Mouse (Mus musculus): ENCODE results near the gene Traf6. TPM values are rescaled to one million over a fixed set of nuclear protein-coding genes. Genes with fewer than 3 reads are reported as not detected.

The Traf6 gene
- polyA plus RNA-seq, 1 experiment from 2014 or later, result 5.4 TPM

DNA sequence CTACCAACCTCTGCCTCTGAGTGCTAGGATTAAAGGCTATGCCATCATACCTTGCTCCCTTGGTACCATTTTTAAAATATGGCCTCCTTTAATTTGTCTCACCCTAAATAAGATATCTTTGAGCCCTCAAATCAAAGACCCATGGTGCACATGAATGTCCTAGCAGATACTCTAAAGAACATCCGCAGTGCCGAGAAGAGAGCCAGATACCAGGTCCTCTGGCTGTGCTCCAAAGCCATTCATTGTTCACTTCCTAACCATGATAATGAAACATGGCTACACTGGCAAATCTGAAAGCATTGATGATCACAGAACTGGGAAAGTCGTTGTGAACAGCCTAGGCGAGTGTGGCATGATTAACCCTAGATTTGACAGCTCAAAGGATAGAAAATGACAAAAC is 14.8 kb downstream of the Traf6 start:
- ATAC-seq (no peak), DNase-seq (ENCODE audit: low spot score) (no peak)
- H3K36me3 ChIP-seq (ENCODE audit: insufficient read depth, low read length), result peaks cover 19% of the 10 kb centered on the region; the same call in 1 of the 2 replicates
- no peak overlapping the region for H3K9ac ChIP-seq (replicated peaks; ENCODE audit: low read depth)
- no peak overlapping the region for H3K4me3 ChIP-seq (ENCODE audit: low read depth, low read length)
- TF ChIP-seq CTCF (IDR thresholded peaks at IDR 0.05) (no peak), EP300 (IDR thresholded peaks at IDR 0.05) (no peak)
- H3K9me3 ChIP-seq (ENCODE audit: low read length), result no peaks in the 10 kb centered on the region
- no peak overlapping the region for H3K4me2 ChIP-seq (replicated peaks; ENCODE audit: low read depth, low read length)
- no peak overlapping the region for H3K27ac ChIP-seq (ENCODE audit: low read length)
- H3K4me1 ChIP-seq (ENCODE audit: insufficient read depth, low read depth, low read length), result no peaks in the 10 kb centered on the region
- 56% methylated on average over 4 of the region's 4 CpGs for WGBS
- no peaks in the 10 kb centered on the region for H3K27me3 ChIP-seq (replicated peaks; ENCODE audit: insufficient read depth, low read length)

- peak; percentile 51 for DNase-seq (ENCODE audit: low spot score)
- WGBS, result 52% methylated on average over 5 of the region's 5 CpGs
- H3K4me3 ChIP-seq (ENCODE audit: low read depth, low read length), result no peak overlapping the region
- peaks cover 25% of the 10 kb centered on the region; the same call in 1 of the 2 replicates for H3K36me3 ChIP-seq (ENCODE audit: insufficient read depth, low read length)
- H3K4me1 ChIP-seq (ENCODE audit: insufficient read depth, low read depth, low read length), result no peaks in the 10 kb centered on the region
- no peak for ATAC-seq
- no peak overlapping the region for H3K4me2 ChIP-seq (replicated peaks; ENCODE audit: low read depth, low read length)
- H3K27me3 ChIP-seq (replicated peaks; ENCODE audit: insufficient read depth, low read length), result no peaks in the 10 kb centered on the region
- TF ChIP-seq EP300 (IDR thresholded peaks at IDR 0.05) (no peak), CTCF (IDR thresholded peaks at IDR 0.05) (peak; percentile 68)
- no peaks in the 10 kb centered on the region for H3K9me3 ChIP-seq (ENCODE audit: low read length)
- H3K27ac ChIP-seq (ENCODE audit: low read length), result no peak overlapping the region
- H3K9ac ChIP-seq (replicated peaks; ENCODE audit: low read depth), result no peak overlapping the region
Observed at GRCm38 (mm10) chr2:101693577-101694215, 15.5 kb downstream of the Traf6 start.

GRCm38 (mm10) chr2:101695584-101695983 is 17.4 kb downstream of the Traf6 start:
- no peak overlapping the region for H3K4me2 ChIP-seq (replicated peaks; ENCODE audit: low read depth, low read length)
- no peak overlapping the region for H3K4me3 ChIP-seq (ENCODE audit: low read depth, low read length)
- H3K4me1 ChIP-seq (ENCODE audit: insufficient read depth, low read depth, low read length), result no peaks in the 10 kb centered on the region
- 88% methylated on average over 7 of the region's 7 CpGs for WGBS
- peaks cover 19% of the 10 kb centered on the region; the same call in 1 of the 2 replicates for H3K36me3 ChIP-seq (ENCODE audit: insufficient read depth, low read length)
- no peak for DNase-seq (ENCODE audit: low spot score)
- TF ChIP-seq CTCF (IDR thresholded peaks at IDR 0.05), result no peak
- TF ChIP-seq EP300 (IDR thresholded peaks at IDR 0.05), result no peak
- no peak for ATAC-seq
- no peaks in the 10 kb centered on the region for H3K27me3 ChIP-seq (replicated peaks; ENCODE audit: insufficient read depth, low read length)
- H3K9me3 ChIP-seq (ENCODE audit: low read length), result no peaks in the 10 kb centered on the region
- no peak overlapping the region for H3K27ac ChIP-seq (ENCODE audit: low read length)
- H3K9ac ChIP-seq (replicated peaks; ENCODE audit: low read depth), result no peak overlapping the region

DNA sequence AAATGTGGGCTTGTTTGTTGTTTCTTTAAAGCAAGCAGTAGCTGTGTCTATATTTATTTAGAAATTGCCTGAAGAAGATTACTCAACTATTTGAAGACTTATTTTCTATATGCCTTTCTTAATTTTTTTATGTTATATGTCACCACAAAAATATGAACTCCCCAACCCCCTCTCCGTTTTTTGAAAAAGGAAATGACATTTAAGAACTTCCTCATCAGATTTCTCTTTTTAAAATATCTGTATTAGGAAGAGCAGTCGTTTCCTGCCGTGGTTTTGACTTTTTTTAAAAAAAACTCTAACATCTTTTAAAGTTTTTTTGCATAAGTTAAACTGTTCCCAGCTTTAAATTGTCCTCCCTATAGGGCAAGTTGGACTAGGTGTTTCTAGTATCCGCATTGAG is 21.1 kb downstream of the Traf6 start:
- DNase-seq (ENCODE audit: low spot score) (no peak), ATAC-seq (no peak)
- Histone ChIP-seq H3K4me3 (ENCODE audit: low read depth, low read length) (no peak overlapping the region), H3K27me3 (replicated peaks; ENCODE audit: insufficient read depth, low read length) (no peaks in the 10 kb centered on the region), H3K4me1 (ENCODE audit: insufficient read depth, low read depth, low read length) (no peaks in the 10 kb centered on the region), H3K9ac (replicated peaks; ENCODE audit: low read depth) (no peak overlapping the region), H3K4me2 (replicated peaks; ENCODE audit: low read depth, low read length) (no peak overlapping the region), H3K9me3 (ENCODE audit: low read length) (no peaks in the 10 kb centered on the region), H3K36me3 (ENCODE audit: insufficient read depth, low read length) (peaks cover 19% of the 10 kb centered on the region; the same call in 1 of the 2 replicates), H3K27ac (ENCODE audit: low read length) (no peak overlapping the region)
- 60% methylated on average over 4 of the region's 4 CpGs for WGBS
- TF ChIP-seq CTCF (IDR thresholded peaks at IDR 0.05) (no peak), EP300 (IDR thresholded peaks at IDR 0.05) (no peak)

DNA sequence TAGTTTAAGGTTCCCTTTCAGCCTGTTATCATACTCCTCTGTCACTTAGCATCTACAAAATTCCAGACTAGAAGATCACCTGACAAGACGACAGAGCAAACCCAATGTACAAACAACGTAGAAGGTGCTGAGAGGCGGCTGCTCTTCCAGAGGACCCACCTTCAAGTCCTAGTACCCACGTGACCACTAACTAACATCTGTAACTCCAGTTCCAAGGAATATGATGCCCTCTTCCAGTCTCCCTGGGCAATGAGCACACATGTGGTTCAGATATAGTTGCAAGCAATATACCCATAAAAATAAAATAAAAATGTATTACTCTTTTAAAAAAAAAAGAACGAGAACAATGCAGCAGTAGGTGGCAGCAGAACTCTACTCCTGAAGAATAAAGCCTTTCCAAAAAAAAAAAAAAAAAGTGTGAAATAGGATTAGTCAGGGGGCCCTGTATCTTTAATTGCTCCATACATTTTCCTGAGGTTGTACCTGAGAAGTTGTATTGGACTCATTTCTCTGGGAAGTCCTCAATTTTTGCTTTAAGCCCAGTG is 27.8 kb downstream of the Traf6 start:
- DNase-seq (ENCODE audit: low spot score), result peak; percentile 52
- no peak for TF ChIP-seq EP300 (IDR thresholded peaks at IDR 0.05)
- TF ChIP-seq CTCF (IDR thresholded peaks at IDR 0.05), result peak; percentile 64

GRCm38 (mm10) chr2:101711608-101712007 is 33.4 kb downstream of the Traf6 start:
- ATAC-seq (no peak), DNase-seq (ENCODE audit: low spot score) (no peak)
- TF ChIP-seq EP300 (IDR thresholded peaks at IDR 0.05), result no peak
- no peak for TF ChIP-seq CTCF (IDR thresholded peaks at IDR 0.05)
- no peaks in the 10 kb centered on the region; the same call in 1 of the 2 replicates for H3K4me1 ChIP-seq (ENCODE audit: insufficient read depth, low read depth, low read length)
- H3K9me3 ChIP-seq (ENCODE audit: low read length), result no peaks in the 10 kb centered on the region
- no peak overlapping the region for H3K27ac ChIP-seq (ENCODE audit: low read length)
- WGBS, result 88% methylated on average over 3 of the region's 3 CpGs
- H3K27me3 ChIP-seq (replicated peaks; ENCODE audit: insufficient read depth, low read length), result no peaks in the 10 kb centered on the region
- H3K4me3 ChIP-seq (ENCODE audit: low read depth, low read length), result no peak overlapping the region
- no peak overlapping the region for H3K4me2 ChIP-seq (replicated peaks; ENCODE audit: low read depth, low read length)
- no peak overlapping the region for H3K9ac ChIP-seq (replicated peaks; ENCODE audit: low read depth)
- no peaks in the 10 kb centered on the region for H3K36me3 ChIP-seq (ENCODE audit: insufficient read depth, low read length)

More for the DNA sequence above, 27.8 kb downstream of the Traf6 start:
- H3K4me1 ChIP-seq (ENCODE audit: insufficient read depth, low read depth, low read length), result no peaks in the 10 kb centered on the region
- H3K27me3 ChIP-seq (replicated peaks; ENCODE audit: insufficient read depth, low read length), result no peaks in the 10 kb centered on the region
- no peak overlapping the region for H3K4me3 ChIP-seq (ENCODE audit: low read depth, low read length)
- no peaks in the 10 kb centered on the region for H3K36me3 ChIP-seq (ENCODE audit: insufficient read depth, low read length)
- no peak overlapping the region for H3K9ac ChIP-seq (replicated peaks; ENCODE audit: low read depth)
- ATAC-seq, result no peak
- no peak overlapping the region for H3K4me2 ChIP-seq (replicated peaks; ENCODE audit: low read depth, low read length)
- no peaks in the 10 kb centered on the region for H3K9me3 ChIP-seq (ENCODE audit: low read length)
- 36% methylated on average over 5 of the region's 5 CpGs for WGBS
- no peak overlapping the region for H3K27ac ChIP-seq (ENCODE audit: low read length)

All from lung, postnatal 0 days (tissue).